In the genomic region with DNA sequence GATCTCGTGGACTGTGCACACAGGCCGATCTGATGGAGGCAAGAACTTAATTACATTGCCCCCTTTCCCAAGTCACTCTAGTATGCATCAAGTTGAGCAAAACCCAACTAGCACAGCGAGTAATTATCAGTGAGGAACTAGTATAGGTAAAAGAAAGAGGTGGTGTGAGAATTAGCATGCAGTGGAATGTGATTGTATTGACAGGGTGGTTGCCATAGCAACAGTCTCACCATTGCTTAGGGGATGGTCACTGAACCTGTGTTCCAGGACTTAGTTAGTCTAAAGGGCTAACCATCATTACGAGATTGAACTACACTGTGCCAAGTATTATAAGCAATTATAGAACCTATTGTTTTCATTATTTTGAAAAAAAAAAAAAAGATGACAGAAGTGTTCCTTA, we compare ENCODE assay signal across 30 mouse cellular contexts. TPM values are rescaled to one million over a fixed set of nuclear protein-coding genes. Genes with fewer than 3 reads are reported as not detected.
DNase-seq lines count a peak whose midpoint lies in the region; ATAC-seq and TF ChIP-seq lines count a peak whose summit lies in the region.
"Had no signal": no experiment of that assay in that cellular context is flagged by ENCODE, and none has a peak within 500 bp of the region (broad histone marks: within the 10 kb centered on the region; RNA-seq: fewer than 3 reads in every experiment).

No protein-coding gene starts in this region.

- ATAC-seq in hindbrain, embryonic 13.5 days (ENCODE audit: low FRiP score) = no peak
- ATAC-seq: activated CD4-positive, CD25-positive, alpha-beta regulatory T cell, adult 4 months; forebrain, embryonic 16.5 days; intestine, embryonic 15.5 days; Patski had no signal

- H3K4me1 ChIP-seq in hindbrain, embryonic 13.5 days (replicated peaks) = peaks cover 25% of the 10 kb centered on the region
- peaks cover 19% of the 10 kb centered on the region for H3K4me1 ChIP-seq in hindbrain, embryonic 10.5 days (replicated peaks)
- no peaks in the 10 kb centered on the region for H3K4me1 ChIP-seq in cerebellum, adult 2 months (ENCODE audit: control insufficient read depth, insufficient read depth, low read length)

- H3K27me3 ChIP-seq in hindbrain, embryonic 13.5 days = no peaks in the 10 kb centered on the region
- H3K27me3 ChIP-seq in hindbrain, embryonic 10.5 days (ENCODE audit: insufficient read depth, poor library complexity, severe bottlenecking) = no peaks in the 10 kb centered on the region
- no peaks in the 10 kb centered on the region for H3K27me3 ChIP-seq in cerebellum, adult 2 months (ENCODE audit: control insufficient read depth, insufficient read depth, low read length)
- H3K27me3 ChIP-seq: embryonic facial prominence, embryonic 12.5 days; embryonic facial prominence, embryonic 15.5 days; heart, embryonic 12.5 days; heart, embryonic 15.5 days; hindbrain, embryonic 12.5 days; intestine, embryonic 15.5 days; Patski had no signal

- 0 out of 2 replicates have a peak overlapping the region, but pooled peaks have one; percentile 0 for H3K4me2 ChIP-seq in hindbrain, embryonic 13.5 days
- H3K4me2 ChIP-seq: embryonic facial prominence, embryonic 12.5 days; embryonic facial prominence, embryonic 15.5 days; heart, embryonic 12.5 days; heart, embryonic 15.5 days; hindbrain, embryonic 12.5 days; intestine, embryonic 15.5 days had no signal

- H3K9me3 ChIP-seq in hindbrain, embryonic 13.5 days = no peaks in the 10 kb centered on the region
- H3K9me3 ChIP-seq in hindbrain, embryonic 10.5 days = no peaks in the 10 kb centered on the region
- H3K9me3 ChIP-seq: embryonic facial prominence, embryonic 12.5 days; embryonic facial prominence, embryonic 15.5 days; G1E; heart, embryonic 12.5 days; heart, embryonic 15.5 days; hindbrain, embryonic 12.5 days; intestine, embryonic 15.5 days had no signal

- H3K36me3 ChIP-seq in hindbrain, embryonic 13.5 days = no peaks in the 10 kb centered on the region
- no peaks in the 10 kb centered on the region for H3K36me3 ChIP-seq in hindbrain, embryonic 10.5 days
- H3K36me3 ChIP-seq: embryonic facial prominence, embryonic 12.5 days; embryonic facial prominence, embryonic 15.5 days; G1E; heart, embryonic 12.5 days; heart, embryonic 15.5 days; hindbrain, embryonic 12.5 days; intestine, embryonic 15.5 days had no signal

- TF ChIP-seq CTCF in cerebellum, adult 2 months (IDR thresholded peaks at IDR 0.05; ENCODE audit: borderline replicate concordance, insufficient read depth, low read depth, low read length) = no peak

- WGBS in hindbrain, embryonic 13.5 days = 50% methylated on average over 4 of the region's 4 CpGs
- WGBS in hindbrain, embryonic 10.5 days = 56% methylated on average over 4 of the region's 4 CpGs
- WGBS in cerebellum, adult 2 months = 57% methylated on average over 4 of the region's 4 CpGs

- no peak for TF ChIP-seq POLR2A in cerebellum, adult 2 months (IDR thresholded peaks at IDR 0.05; ENCODE audit: borderline replicate concordance, insufficient read depth, low read length)

- DNase-seq in embryo, embryonic 10 days (ENCODE audit: low spot score) = peak; percentile 23
- no peak for DNase-seq in embryo, embryonic 9.5 days (ENCODE audit: extremely low spot score)
- no peak for DNase-seq in hindbrain, embryonic 10.5 days (ENCODE audit: low spot score)
- peak; percentile 32 for DNase-seq in ES-CJ7 (ENCODE audit: low read depth, low spot score)
- peak; percentile 28 for DNase-seq in embryo, embryonic 10.5 days (ENCODE audit: low spot score)
- DNase-seq in cerebellum, adult 2 months = no peak
- no peak for DNase-seq in left cerebral cortex, postnatal 25 days (ENCODE audit: low spot score in 2 of 2)
- DNase-seq: adrenal gland, adult 8-10 months; adrenal gland, postnatal 25 days; cerebellum, adult 11-12 months; cerebellum, adult 9-10 months; cerebellum, postnatal 14 days; gastrocnemius, adult 2 months; gastrocnemius, postnatal 14 days; heart, adult 11 months; heart, postnatal 10 days; heart, postnatal 36 days; kidney, adult 11 months; kidney, adult 8-10 months had no signal

- no peak overlapping the region for H3K27ac ChIP-seq in hindbrain, embryonic 13.5 days
- H3K27ac ChIP-seq in hindbrain, embryonic 10.5 days = no peak overlapping the region
- no peak overlapping the region for H3K27ac ChIP-seq in cerebellum, adult 2 months (ENCODE audit: insufficient read depth, low read length)
- H3K27ac ChIP-seq: embryonic facial prominence, embryonic 12.5 days; embryonic facial prominence, embryonic 15.5 days; gastrocnemius, adult 2 months; heart, embryonic 15.5 days; hindbrain, embryonic 12.5 days; intestine, embryonic 15.5 days had no signal

- intact Hi-C loops in left cerebral cortex, postnatal 25 days (cut with DNase I) = no loop called here

- H3K9ac ChIP-seq in hindbrain, embryonic 13.5 days = no peak overlapping the region
- H3K9ac ChIP-seq: embryonic facial prominence, embryonic 12.5 days; embryonic facial prominence, embryonic 15.5 days; heart, embryonic 12.5 days; heart, embryonic 15.5 days; hindbrain, embryonic 12.5 days; intestine, embryonic 15.5 days had no signal

- no peak overlapping the region for H3K4me3 ChIP-seq in hindbrain, embryonic 13.5 days
- H3K4me3 ChIP-seq in hindbrain, embryonic 10.5 days = no peak overlapping the region
- no peak overlapping the region for H3K4me3 ChIP-seq in cerebellum, adult 2 months (replicated peaks; ENCODE audit: insufficient read depth, low read depth, low read length)
- H3K4me3 ChIP-seq: embryonic facial prominence, embryonic 12.5 days; embryonic facial prominence, embryonic 15.5 days; gastrocnemius, adult 2 months; heart, embryonic 12.5 days; heart, embryonic 15.5 days; hindbrain, embryonic 12.5 days; intestine, embryonic 15.5 days had no signal

RNA-seq across cellular contexts. Expression of a gene that starts 5.7 kb away (rescaled TPM):
- polyA plus RNA-seq in hindbrain, embryonic 13.5 days (2015; fragmentation: Nextera tagmentation; extraction: Ambion mirVana) = 53.0 and 59.4 TPM in 2 replicates
- 45.7 and 46.9 TPM in 2 replicates for polyA plus RNA-seq in hindbrain, embryonic 10.5 days (2016; fragmentation: Nextera tagmentation; extraction: Ambion mirVana)
- polyA plus RNA-seq in cerebellum, adult 2 months (2012; rRNA removed) = 36.1 and 41.7 TPM in 2 replicates
- 100 to 1,000 TPM; 118 to 122 TPM for total RNA-seq in left cerebral cortex, postnatal 25 days (2021)

Comparison
In these comparisons a context has a peak if more than half of its experiments do, and no peak if none do; other contexts are left out.
1. DNase-seq: peak in embryo, embryonic 10 days (single experiment), ES-CJ7 (single experiment) and embryo, embryonic 10.5 days (single experiment); none in embryo, embryonic 9.5 days (single experiment), hindbrain, embryonic 10.5 days (single experiment), cerebellum, adult 2 months (0 of 2) and left cerebral cortex, postnatal 25 days (0 of 2).